Mouse (Mus musculus) yolk sac, embryonic 10.5 days (tissue): ENCODE measurements at regions not wholly inside any gene's neighbourhood (a gene's known extent, or its start where the extent isn't known, plus 50 kb on each side); places are given as distances from the start of the nearest gene placed in this dataset.

Source experiments
- DNase-seq: peaks from one replicate; pipeline ENCODE4 v3.0.0-alpha.2; 2017; ENCODE audit warnings: low spot score

GRCm38 (mm10) chr2:74354591-74354990, 224.6 kb downstream of the Lnpk start:
- DNase-seq: peak; percentile 3

- DNase-seq: no peak
Observed at GRCm38 (mm10) chr2:74349809-74350208, 229.4 kb downstream of the Lnpk start.

GRCm38 (mm10) chr2:74306301-74306700, 272.9 kb downstream of the Lnpk start:
- no peak for DNase-seq

GRCm38 (mm10) chr2:74300885-74301451, 278.3 kb downstream of the Lnpk start:
- DNase-seq: no peak

GRCm38 (mm10) chr2:74300366-74300791, 278.9 kb downstream of the Lnpk start:
- peak; percentile 56 for DNase-seq

- DNase-seq: no peak
Observed at GRCm38 (mm10) chr2:74292641-74293040, 286.6 kb downstream of the Lnpk start.

- DNase-seq: no peak
Observed at GRCm38 (mm10) chr2:74291416-74292396, 287.5 kb downstream of the Lnpk start.

GRCm38 (mm10) chr2:74285624-74286023, 293.6 kb downstream of the Lnpk start:
- no peak for DNase-seq

GRCm38 (mm10) chr2:74264963-74265362, 314.3 kb downstream of the Lnpk start:
- DNase-seq: no peak

GRCm38 (mm10) chr2:74257034-74257781, 322.0 kb downstream of the Lnpk start:
- no peak for DNase-seq

- no peak for DNase-seq
Observed at GRCm38 (mm10) chr2:74247521-74247920, 331.7 kb downstream of the Lnpk start.

- DNase-seq: no peak
Observed at GRCm38 (mm10) chr2:74246631-74247030, 332.6 kb downstream of the Lnpk start.

GRCm38 (mm10) chr2:74244203-74244602, 333.1 kb upstream of the Atp5g3 start:
- DNase-seq: no peak

GRCm38 (mm10) chr2:74243801-74244200, 332.7 kb upstream of the Atp5g3 start:
- no peak for DNase-seq

GRCm38 (mm10) chr2:74239586-74239985, 328.5 kb upstream of the Atp5g3 start:
- no peak for DNase-seq

- DNase-seq: no peak
Observed at GRCm38 (mm10) chr2:74217437-74217836, 306.3 kb upstream of the Atp5g3 start.

- no peak for DNase-seq
Observed at GRCm38 (mm10) chr2:74210210-74210609, 299.1 kb upstream of the Atp5g3 start.

GRCm38 (mm10) chr2:74209421-74209917, 298.3 kb upstream of the Atp5g3 start:
- DNase-seq: no peak

- no peak for DNase-seq
Observed at GRCm38 (mm10) chr2:74207440-74207839, 296.3 kb upstream of the Atp5g3 start.

- DNase-seq: no peak
Observed at GRCm38 (mm10) chr2:74202776-74203175, 291.6 kb upstream of the Atp5g3 start.

- DNase-seq: no peak
Observed at GRCm38 (mm10) chr2:74201608-74202323, 290.6 kb upstream of the Atp5g3 start.

- DNase-seq: peak; percentile 24
Observed at GRCm38 (mm10) chr2:74199550-74199949, 288.4 kb upstream of the Atp5g3 start.
